Mouse (Mus musculus) bone marrow, adult 2 months (tissue): ENCODE data around the gene Clpsl2.

Source experiments
- CTCF ChIP-seq: fragments of 200-500 bp; IDR thresholded peaks from 2 replicates; pipeline ENCODE4 v1.5.1; 2011; ENCODE audit warnings: low read length, control low read depth; ENCODE audit not compliant: control insufficient read depth, insufficient read depth
- POLR2A ChIP-seq: fragments of 200-500 bp; IDR thresholded peaks from 2 replicates; pipeline ENCODE4 v1.6.1; 2011; ENCODE audit warnings: low read depth, mild to moderate bottlenecking, control low read depth, low read length, borderline replicate concordance; ENCODE audit not compliant: control insufficient read depth

GRCm38 (mm10) chr17:28546925-28547324 lies 2.3 kb upstream of the Clpsl2 start:
- TF ChIP-seq CTCF (no peak), POLR2A (no peak)
